ENCODE assay signal across 22 mouse cellular contexts in genomic region chr8:127461173-127461572, GRCm38 (mm10).
DNase-seq lines count a peak whose midpoint lies in the region; ATAC-seq and TF ChIP-seq lines count a peak whose summit lies in the region.
"Had no signal": no experiment of that assay in that cellular context is flagged by ENCODE, and none has a peak within 500 bp of the region (broad histone marks: within the 10 kb centered on the region; RNA-seq: fewer than 3 reads in every experiment).

No protein-coding gene starts in this region.

- no peak for TF ChIP-seq EP300 in liver, postnatal 0 days (IDR thresholded peaks at IDR 0.05; ENCODE audit: low read depth)

- H3K4me1 ChIP-seq in kidney, adult 2 months (ENCODE audit: control insufficient read depth, insufficient read depth, low read length), result 0 out of 2 replicates have a peak, but pooled peaks cover 3% of the 10 kb centered on the region
- peaks cover 24% of the 10 kb centered on the region for H3K4me1 ChIP-seq in liver, adult 2 months (ENCODE audit: control insufficient read depth, insufficient read depth, low read length)
- H3K4me1 ChIP-seq in liver, embryonic 12.5 days, result no peaks in the 10 kb centered on the region
- no peaks in the 10 kb centered on the region for H3K4me1 ChIP-seq in intestine, embryonic 16.5 days (ENCODE audit: control insufficient read depth, insufficient read depth, low read length)
- H3K4me1 ChIP-seq in liver, postnatal 0 days (ENCODE audit: insufficient read depth), result no peaks in the 10 kb centered on the region
- H3K4me1 ChIP-seq: embryonic facial prominence, embryonic 13.5 days; heart, embryonic 10.5 days had no signal

- no peaks in the 10 kb centered on the region for H3K36me3 ChIP-seq in kidney, adult 2 months (ENCODE audit: control insufficient read depth, insufficient read depth, low read length)
- H3K36me3 ChIP-seq in liver, adult 2 months (ENCODE audit: control insufficient read depth, insufficient read depth, low read length), result no peaks in the 10 kb centered on the region
- no peaks in the 10 kb centered on the region for H3K36me3 ChIP-seq in liver, embryonic 12.5 days
- H3K36me3 ChIP-seq in intestine, embryonic 16.5 days (ENCODE audit: control insufficient read depth, insufficient read depth, low read length), result no peaks in the 10 kb centered on the region
- no peaks in the 10 kb centered on the region for H3K36me3 ChIP-seq in liver, postnatal 0 days (replicated peaks; ENCODE audit: insufficient read depth, low read length)
- H3K36me3 ChIP-seq: forebrain, embryonic 12.5 days had no signal

- WGBS in kidney, adult 2 months, result 50% methylated on average over 3 of the region's 3 CpGs
- 26% methylated on average over 3 of the region's 3 CpGs for WGBS in liver, adult 2 months
- 53% methylated on average over 3 of the region's 3 CpGs for WGBS in liver, embryonic 12.5 days (ENCODE audit: insufficient replicate concordance)
- 64% methylated on average over 3 of the region's 3 CpGs for WGBS in intestine, embryonic 16.5 days
- WGBS in liver, postnatal 0 days (ENCODE audit: insufficient replicate concordance), result 52% methylated on average over 3 of the region's 3 CpGs

- no peaks in the 10 kb centered on the region for H3K9me3 ChIP-seq in liver, embryonic 12.5 days (replicated peaks)
- no peaks in the 10 kb centered on the region for H3K9me3 ChIP-seq in intestine, embryonic 16.5 days (ENCODE audit: control insufficient read depth, low read length)
- H3K9me3 ChIP-seq in liver, postnatal 0 days (ENCODE audit: low read length), result no peaks in the 10 kb centered on the region
- H3K9me3 ChIP-seq: embryonic facial prominence, embryonic 13.5 days; forebrain, embryonic 12.5 days; heart, embryonic 10.5 days had no signal

- peak; percentile 62 for DNase-seq in kidney, adult 2 months
- no peak for DNase-seq in kidney, postnatal 14 days
- DNase-seq in liver, adult 2 months (ENCODE audit: extremely low read depth, low read depth, low spot score), result peak; percentile 94
- DNase-seq in liver, postnatal 0 days, result peak; percentile 26
- DNase-seq in layer of hippocampus, postnatal 36 days, result no peak
- DNase-seq: adrenal gland, postnatal 14 days; cerebellum, adult 18-20 months; cerebellum, adult 9-11 months; cerebellum, postnatal 36 days; gastrocnemius, postnatal 10 days; heart, adult 18-20 months; heart, postnatal 10 days; heart, postnatal 4 days had no signal

- no peaks in the 10 kb centered on the region for H3K27me3 ChIP-seq in kidney, adult 2 months (replicated peaks; ENCODE audit: control insufficient read depth, insufficient read depth, low read length)
- H3K27me3 ChIP-seq in liver, adult 2 months (ENCODE audit: control insufficient read depth, insufficient read depth, low read length), result no peaks in the 10 kb centered on the region
- no peaks in the 10 kb centered on the region for H3K27me3 ChIP-seq in liver, embryonic 12.5 days (replicated peaks)
- H3K27me3 ChIP-seq in intestine, embryonic 16.5 days (replicated peaks; ENCODE audit: control insufficient read depth, insufficient read depth, low read length), result no peaks in the 10 kb centered on the region
- no peaks in the 10 kb centered on the region for H3K27me3 ChIP-seq in liver, postnatal 0 days (ENCODE audit: insufficient read depth, low read length)
- H3K27me3 ChIP-seq: CH12.LX; embryonic facial prominence, embryonic 13.5 days; forebrain, embryonic 12.5 days; Patski had no signal

- ATAC-seq in liver, embryonic 12.5 days, result no peak
- ATAC-seq in intestine, embryonic 16.5 days, result peak; percentile 83
- ATAC-seq in liver, postnatal 0 days, result peak; percentile 73
- ATAC-seq: activated CD4-positive, CD25-positive, alpha-beta regulatory T cell, adult 4 months; forebrain, embryonic 16.5 days; Patski had no signal

- H3K4me2 ChIP-seq in liver, embryonic 12.5 days, result no peak overlapping the region
- H3K4me2 ChIP-seq in intestine, embryonic 16.5 days (ENCODE audit: low read depth, low read length), result no peak overlapping the region
- no peak overlapping the region for H3K4me2 ChIP-seq in liver, postnatal 0 days (ENCODE audit: low read depth, low read length)
- H3K4me2 ChIP-seq: embryonic facial prominence, embryonic 13.5 days; forebrain, embryonic 12.5 days had no signal

- H3K79me2 ChIP-seq in liver, adult 2 months (ENCODE audit: control insufficient read depth, insufficient read depth, low read length), result no peaks in the 10 kb centered on the region

- no peak overlapping the region for H3K9ac ChIP-seq in liver, adult 2 months (ENCODE audit: low read depth, low read length)
- no peak overlapping the region for H3K9ac ChIP-seq in liver, embryonic 12.5 days
- H3K9ac ChIP-seq in intestine, embryonic 16.5 days (ENCODE audit: low read depth, low read length), result no peak overlapping the region
- H3K9ac ChIP-seq in liver, postnatal 0 days (replicated peaks), result no peak overlapping the region
- H3K9ac ChIP-seq: embryonic facial prominence, embryonic 13.5 days; forebrain, embryonic 12.5 days had no signal

- TF ChIP-seq CTCF in kidney, adult 2 months (conservative IDR thresholded peaks at IDR 0.05; ENCODE audit: insufficient read depth, insufficient read length, low read depth, low read length), result no peak
- no peak for TF ChIP-seq CTCF in liver, adult 2 months (IDR thresholded peaks at IDR 0.05; ENCODE audit: low read depth, low read length)
- TF ChIP-seq CTCF in liver, postnatal 0 days (IDR thresholded peaks at IDR 0.05; ENCODE audit: low read depth), result no peak

- TF ChIP-seq POLR2A in kidney, adult 2 months (IDR thresholded peaks at IDR 0.05; ENCODE audit: low read depth, low read length), result no peak
- no peak for TF ChIP-seq POLR2A in liver, adult 2 months (IDR thresholded peaks at IDR 0.05; ENCODE audit: extremely low read depth, insufficient read depth, low read length)

- H3K4me3 ChIP-seq in kidney, adult 2 months (ENCODE audit: insufficient read depth, low read depth, low read length), result no peak overlapping the region
- H3K4me3 ChIP-seq in liver, adult 2 months (ENCODE audit: insufficient read depth, low read depth, low read length), result no peak overlapping the region
- H3K4me3 ChIP-seq in liver, embryonic 12.5 days, result no peak overlapping the region
- H3K4me3 ChIP-seq in intestine, embryonic 16.5 days (ENCODE audit: low read length), result no peak overlapping the region
- no peak overlapping the region for H3K4me3 ChIP-seq in liver, postnatal 0 days (ENCODE audit: low read depth, low read length)
- H3K4me3 ChIP-seq: embryonic facial prominence, embryonic 13.5 days; forebrain, embryonic 12.5 days; heart, embryonic 10.5 days had no signal

- H3K27ac ChIP-seq in kidney, adult 2 months (ENCODE audit: insufficient read depth, low read depth, low read length), result no peak overlapping the region
- H3K27ac ChIP-seq in liver, adult 2 months (replicated peaks; ENCODE audit: insufficient read depth, low read depth, low read length), result peak overlapping the region; percentile 95
- no peak overlapping the region for H3K27ac ChIP-seq in liver, embryonic 12.5 days
- H3K27ac ChIP-seq in intestine, embryonic 16.5 days (ENCODE audit: low read length), result no peak overlapping the region
- 0 out of 2 replicates have a peak overlapping the region, but pooled peaks have one; percentile 7 for H3K27ac ChIP-seq in liver, postnatal 0 days (ENCODE audit: low read depth)
- H3K27ac ChIP-seq: embryonic facial prominence, embryonic 13.5 days; forebrain, embryonic 12.5 days; heart, embryonic 10.5 days had no signal

Comparison
In these comparisons a context has a peak if more than half of its experiments do, and no peak if none do; other contexts are left out.
1. DNase-seq: peak in kidney, adult 2 months (single experiment), liver, adult 2 months (single experiment) and liver, postnatal 0 days (single experiment); none in kidney, postnatal 14 days (single experiment) and layer of hippocampus, postnatal 36 days (0 of 2).
2. H3K27ac ChIP-seq: peak in liver, adult 2 months (single experiment) and liver, postnatal 0 days (single experiment); none in kidney, adult 2 months (single experiment), liver, embryonic 12.5 days (single experiment) and intestine, embryonic 16.5 days (single experiment).